Mouse (Mus musculus): ENCODE measurements at regions not wholly inside any gene's neighbourhood (a gene's known extent, or its start where the extent isn't known, plus 50 kb on each side); places are given as distances from the start of the nearest gene placed in this dataset.
"Not testable (repeated sequence)": the region's sequence is repeated elsewhere in the genome, so short reads cannot be mapped to it uniquely, and the experiment has no call there.

GRCm38 (mm10) chr14:52565606-52566005, 70.1 kb upstream of the Olfr1507 start:
- TF ChIP-seq CTCF (conservative IDR thresholded peaks at IDR 0.05), result no peak
- no peak for DNase-seq (ENCODE audit: low spot score in 2 of 2)
- Histone ChIP-seq H3K4me3 (no peak overlapping the region), H3K27ac (no peak overlapping the region)

- not testable (repeated sequence) for H3K4me3 ChIP-seq; DNase-seq (ENCODE audit: low spot score in 2 of 2); H3K27ac ChIP-seq
These were observed 60.8 kb upstream of the Olfr1507 start for GRCm38 (mm10) chr14:52556340-52556739.

- no peak for TF ChIP-seq CTCF (conservative IDR thresholded peaks at IDR 0.05)
- Histone ChIP-seq H3K4me3 (no peak overlapping the region), H3K27ac (no peak overlapping the region)
- no peak for DNase-seq (ENCODE audit: low spot score in 2 of 2)
These were observed 57.9 kb upstream of the Olfr1507 start for GRCm38 (mm10) chr14:52553399-52553798.

GRCm38 (mm10) chr14:52547933-52548332, 52.4 kb upstream of the Olfr1507 start:
- TF ChIP-seq CTCF (conservative IDR thresholded peaks at IDR 0.05), result no peak
- Histone ChIP-seq H3K27ac (no peak overlapping the region), H3K4me3 (no peak overlapping the region)
- no peak for DNase-seq (ENCODE audit: low spot score in 2 of 2)
